In genomic region chr8:46896704-46897103, GRCm38 (mm10) we compare ENCODE assay signal across 25 mouse cellular contexts.
"Had no signal": no experiment of that assay in that cellular context is flagged by ENCODE, and none has a peak within 500 bp of the region (broad histone marks: within the 10 kb centered on the region; RNA-seq: fewer than 3 reads in every experiment).

No protein-coding gene starts in this region.

- H3K4me1 ChIP-seq: hindbrain, embryonic 15.5 days; liver, embryonic 12.5 days had no signal

- H3K4me3 ChIP-seq: heart, embryonic 10.5 days; heart, embryonic 13.5 days; heart, embryonic 15.5 days; hindbrain, embryonic 13.5 days; hindbrain, embryonic 15.5 days; layer of hippocampus, adult 2 months; limb, embryonic 13.5 days; limb, embryonic 15.5 days; liver, embryonic 12.5 days had no signal

- H3K36me3 ChIP-seq: heart, embryonic 10.5 days; heart, embryonic 13.5 days; heart, embryonic 15.5 days; hindbrain, embryonic 13.5 days; hindbrain, embryonic 15.5 days; limb, embryonic 13.5 days; limb, embryonic 15.5 days; liver, embryonic 12.5 days had no signal

- DNase-seq: forebrain, postnatal 0 days; gastrocnemius, postnatal 10 days; gastrocnemius, postnatal 36 days; heart, adult 18-20 months; heart, postnatal 14 days; heart, postnatal 36 days; kidney, adult 18-20 months; kidney, adult 8-10 months; kidney, postnatal 10 days; kidney, postnatal 25 days; kidney, postnatal 4 days; layer of hippocampus, adult 9-11 months; layer of hippocampus, postnatal 36 days; left cerebral cortex, postnatal 4 days had no signal

- H3K27me3 ChIP-seq: heart, embryonic 13.5 days; heart, embryonic 15.5 days; hindbrain, embryonic 13.5 days; hindbrain, embryonic 15.5 days; limb, embryonic 13.5 days; limb, embryonic 15.5 days; liver, embryonic 12.5 days had no signal

- ATAC-seq: forebrain, postnatal 0 days; hindbrain, postnatal 0 days; liver, embryonic 12.5 days had no signal

- H3K9ac ChIP-seq: forebrain, postnatal 0 days; heart, embryonic 13.5 days; heart, embryonic 15.5 days; hindbrain, embryonic 13.5 days; hindbrain, embryonic 15.5 days; limb, embryonic 13.5 days; limb, embryonic 15.5 days; liver, embryonic 12.5 days; liver, embryonic 14.5 days had no signal

- H3K4me2 ChIP-seq: heart, embryonic 13.5 days; heart, embryonic 15.5 days; hindbrain, embryonic 13.5 days; hindbrain, embryonic 15.5 days; limb, embryonic 13.5 days; limb, embryonic 15.5 days; liver, embryonic 12.5 days had no signal

- H3K27ac ChIP-seq: heart, embryonic 10.5 days; heart, embryonic 13.5 days; heart, embryonic 15.5 days; hindbrain, embryonic 13.5 days; hindbrain, embryonic 15.5 days; hindbrain, postnatal 0 days; layer of hippocampus, adult 2 months; limb, embryonic 13.5 days; limb, embryonic 15.5 days; liver, embryonic 12.5 days; liver, embryonic 14.5 days had no signal

- H3K9me3 ChIP-seq: heart, embryonic 10.5 days; heart, embryonic 13.5 days; heart, embryonic 15.5 days; hindbrain, embryonic 13.5 days; hindbrain, embryonic 15.5 days; limb, embryonic 13.5 days; limb, embryonic 15.5 days; liver, embryonic 12.5 days had no signal
